Mouse (Mus musculus): ENCODE measurements around the gene Nlrp6. TPM values are rescaled to one million over a fixed set of nuclear protein-coding genes. Genes with fewer than 3 reads are reported as not detected.
A peak's percentile ranks its signal among the peaks of the same experiment; 100 is the strongest.

Nlrp6 gene
- total and polyA plus RNA-seq, 2 experiments from 2014 or later = 0.08 TPM; not detected in 1

DNA sequence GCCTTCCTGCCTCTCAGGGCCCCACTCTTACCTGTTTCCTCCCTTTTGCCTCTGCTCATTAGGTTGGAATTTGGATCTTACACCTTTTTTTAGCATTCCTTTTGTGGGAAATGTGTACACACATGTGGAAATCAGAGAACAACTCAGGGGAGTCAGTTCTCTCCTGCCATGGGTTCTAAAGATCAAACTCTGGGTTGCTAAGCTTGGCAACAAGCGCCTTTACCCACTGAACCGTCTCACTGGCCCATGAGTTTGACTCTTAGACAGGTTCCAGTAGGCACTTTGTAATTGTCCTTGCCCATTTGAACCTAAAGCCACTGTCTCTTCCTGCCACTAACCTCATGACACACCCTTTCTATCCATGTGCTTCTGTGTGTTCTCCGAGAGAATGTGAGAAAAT is 26.1 kb upstream of the Nlrp6 start:
- Histone ChIP-seq H3K27me3 (ENCODE audit: control insufficient read depth, insufficient read depth, low read length) (no peaks in the 10 kb centered on the region), H3K4me2 (ENCODE audit: low read depth, low read length) (no peak overlapping the region), H3K9ac (replicated peaks; ENCODE audit: low read depth, low read length) (no peak overlapping the region), H3K9me3 (replicated peaks; ENCODE audit: control insufficient read depth, low read length) (no peaks in the 10 kb centered on the region), H3K4me1 (ENCODE audit: control insufficient read depth, insufficient read depth) (0 out of 2 replicates have a peak, but pooled peaks cover 5% of the 10 kb centered on the region), H3K36me3 (replicated peaks; ENCODE audit: control insufficient read depth, insufficient read depth, low read length) (peaks cover 70% of the 10 kb centered on the region), H3K27ac (ENCODE audit: low read depth) (no peak overlapping the region), H3K4me3 (ENCODE audit: low read depth, low read length) (no peak overlapping the region)
- 90% methylated on average over 3 of the region's 3 CpGs for WGBS
- DNase-seq (ENCODE audit: low spot score) (no peak), ATAC-seq (ENCODE audit: insufficient read depth, low read depth) (no peak)
- TF ChIP-seq CTCF (IDR thresholded peaks at IDR 0.05; ENCODE audit: low read depth) (no peak), EP300 (IDR thresholded peaks at IDR 0.05; ENCODE audit: low read depth) (no peak)

DNA sequence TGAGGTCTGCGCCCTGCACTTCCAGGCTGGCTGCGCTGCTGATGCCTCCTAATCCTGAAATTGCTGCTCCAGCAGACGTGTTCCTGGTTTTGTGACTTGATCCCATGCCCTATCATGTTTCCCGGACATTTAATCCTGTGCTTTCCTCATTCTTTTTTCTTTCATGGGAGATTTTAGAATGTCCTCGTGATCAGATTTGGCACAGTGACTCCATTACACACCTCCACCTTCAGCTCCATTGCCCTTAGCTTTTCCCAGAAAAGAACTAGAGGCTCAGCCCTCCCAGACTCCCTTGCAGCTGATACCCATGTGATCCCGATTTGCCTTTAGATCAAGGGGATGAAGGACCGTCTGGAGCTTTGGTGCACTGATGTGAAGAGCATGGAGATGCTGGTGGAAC is 22.8 kb upstream of the Nlrp6 start:
- WGBS = 87% methylated on average over 7 of the region's 7 CpGs
- no peak overlapping the region for H3K27ac ChIP-seq (ENCODE audit: low read depth)
- peaks cover 51% of the 10 kb centered on the region for H3K36me3 ChIP-seq (replicated peaks; ENCODE audit: control insufficient read depth, insufficient read depth, low read length)
- ATAC-seq (ENCODE audit: insufficient read depth, low read depth) (no peak), DNase-seq (ENCODE audit: low spot score) (no peak)
- H3K27me3 ChIP-seq (ENCODE audit: control insufficient read depth, insufficient read depth, low read length) = no peaks in the 10 kb centered on the region
- no peak overlapping the region for H3K4me2 ChIP-seq (ENCODE audit: low read depth, low read length)
- H3K9ac ChIP-seq (replicated peaks; ENCODE audit: low read depth, low read length) = no peak overlapping the region
- TF ChIP-seq EP300 (IDR thresholded peaks at IDR 0.05; ENCODE audit: low read depth) (no peak), CTCF (IDR thresholded peaks at IDR 0.05; ENCODE audit: low read depth) (no peak)
- peaks cover 15% of the 10 kb centered on the region for H3K4me1 ChIP-seq (ENCODE audit: control insufficient read depth, insufficient read depth)
- H3K9me3 ChIP-seq (replicated peaks; ENCODE audit: control insufficient read depth, low read length) = no peaks in the 10 kb centered on the region
- H3K4me3 ChIP-seq (ENCODE audit: low read depth, low read length) = no peak overlapping the region

DNA sequence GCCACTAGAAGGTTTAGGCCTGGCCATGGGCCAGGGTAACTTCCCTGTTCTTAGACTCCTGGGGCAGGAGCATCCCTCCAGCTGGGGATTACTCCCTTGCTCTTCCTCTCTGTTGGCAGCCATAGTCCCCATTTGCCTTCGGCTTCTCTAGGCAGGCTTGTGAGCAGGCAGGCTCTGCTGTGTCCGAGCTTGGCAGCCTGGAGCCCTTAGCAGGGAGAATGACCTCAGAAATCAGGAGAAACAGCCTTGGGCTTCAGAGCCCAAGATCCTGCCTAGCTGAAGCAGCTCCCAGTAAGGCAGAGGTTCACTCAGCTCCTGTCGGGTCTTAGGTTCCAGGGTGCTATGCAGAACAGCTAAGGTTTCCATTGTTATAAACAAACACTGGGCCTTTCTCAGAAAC is 21.6 kb upstream of the Nlrp6 start:
- DNase-seq (ENCODE audit: low spot score) = no peak
- H3K4me3 ChIP-seq (ENCODE audit: low read depth, low read length) = peak overlapping the region; percentile 49
- H3K9me3 ChIP-seq (replicated peaks; ENCODE audit: control insufficient read depth, low read length) = no peaks in the 10 kb centered on the region
- 29% methylated on average over 3 of the region's 3 CpGs for WGBS
- H3K4me2 ChIP-seq (ENCODE audit: low read depth, low read length) = peak overlapping the region; percentile 64
- no peak for ATAC-seq (ENCODE audit: insufficient read depth, low read depth)
- no peaks in the 10 kb centered on the region for H3K27me3 ChIP-seq (ENCODE audit: control insufficient read depth, insufficient read depth, low read length)
- H3K27ac ChIP-seq (ENCODE audit: low read depth) = peak overlapping the region; percentile 96
- H3K9ac ChIP-seq (replicated peaks; ENCODE audit: low read depth, low read length) = peak overlapping the region; percentile 60; the same call in 1 of the 2 replicates
- no peak for TF ChIP-seq CTCF (IDR thresholded peaks at IDR 0.05; ENCODE audit: low read depth)
- no peak for TF ChIP-seq EP300 (IDR thresholded peaks at IDR 0.05; ENCODE audit: low read depth)
- H3K36me3 ChIP-seq (replicated peaks; ENCODE audit: control insufficient read depth, insufficient read depth, low read length) = peaks cover 43% of the 10 kb centered on the region
- H3K4me1 ChIP-seq (ENCODE audit: control insufficient read depth, insufficient read depth) = peaks cover 15% of the 10 kb centered on the region

DNA sequence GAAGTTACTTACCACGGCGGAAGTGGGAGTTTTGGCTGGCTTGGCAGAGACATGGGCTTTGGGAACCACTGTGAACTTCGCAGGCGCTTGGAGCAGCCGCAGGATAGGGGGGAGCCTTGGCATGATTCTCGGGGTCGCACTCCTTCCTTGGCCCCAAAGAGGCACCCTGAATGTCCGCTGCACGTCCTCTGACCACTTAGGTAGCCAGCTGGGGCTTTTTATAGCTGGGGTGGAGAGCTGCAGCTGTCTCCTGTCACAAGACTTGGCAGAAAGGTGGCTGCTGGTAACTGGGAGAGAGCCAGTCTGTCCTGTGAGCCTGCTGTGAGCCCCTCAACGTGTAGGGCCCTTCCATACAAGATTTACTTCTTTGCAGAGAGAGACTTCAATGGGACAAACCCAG is 20.5 kb upstream of the Nlrp6 start, which contains the start of gene Cox8b:
Gene Cox8b (minus strand): TSS at position 227 of the 400 bp plus-strand sequence.
- TF ChIP-seq EP300 (IDR thresholded peaks at IDR 0.05; ENCODE audit: low read depth) (no peak; the same call in 1 of the 2 replicates), CTCF (IDR thresholded peaks at IDR 0.05; ENCODE audit: low read depth) (no peak)
- H3K9me3 ChIP-seq (replicated peaks; ENCODE audit: control insufficient read depth, low read length) = no peaks in the 10 kb centered on the region
- DNase-seq (ENCODE audit: low spot score) (peak; percentile 87), ATAC-seq (ENCODE audit: insufficient read depth, low read depth) (peak; percentile 87)
- H3K27me3 ChIP-seq (ENCODE audit: control insufficient read depth, insufficient read depth, low read length) = no peaks in the 10 kb centered on the region
- H3K4me2 ChIP-seq (ENCODE audit: low read depth, low read length) = peak within 1 kb of the TSS; percentile 64
- peaks cover 15% of the 10 kb centered on the region for H3K4me1 ChIP-seq (ENCODE audit: control insufficient read depth, insufficient read depth)
- 33% methylated on average over 10 of the region's 10 CpGs for WGBS
- H3K36me3 ChIP-seq (replicated peaks; ENCODE audit: control insufficient read depth, insufficient read depth, low read length) = peaks cover 34% of the 10 kb centered on the region
- H3K4me3 ChIP-seq (ENCODE audit: low read depth, low read length) = peak within 1 kb of the TSS; percentile 49
- H3K27ac ChIP-seq (ENCODE audit: low read depth) = peak within 1 kb of the TSS; percentile 96
- peak within 1 kb of the TSS; percentile 60 for H3K9ac ChIP-seq (replicated peaks; ENCODE audit: low read depth, low read length)

DNA sequence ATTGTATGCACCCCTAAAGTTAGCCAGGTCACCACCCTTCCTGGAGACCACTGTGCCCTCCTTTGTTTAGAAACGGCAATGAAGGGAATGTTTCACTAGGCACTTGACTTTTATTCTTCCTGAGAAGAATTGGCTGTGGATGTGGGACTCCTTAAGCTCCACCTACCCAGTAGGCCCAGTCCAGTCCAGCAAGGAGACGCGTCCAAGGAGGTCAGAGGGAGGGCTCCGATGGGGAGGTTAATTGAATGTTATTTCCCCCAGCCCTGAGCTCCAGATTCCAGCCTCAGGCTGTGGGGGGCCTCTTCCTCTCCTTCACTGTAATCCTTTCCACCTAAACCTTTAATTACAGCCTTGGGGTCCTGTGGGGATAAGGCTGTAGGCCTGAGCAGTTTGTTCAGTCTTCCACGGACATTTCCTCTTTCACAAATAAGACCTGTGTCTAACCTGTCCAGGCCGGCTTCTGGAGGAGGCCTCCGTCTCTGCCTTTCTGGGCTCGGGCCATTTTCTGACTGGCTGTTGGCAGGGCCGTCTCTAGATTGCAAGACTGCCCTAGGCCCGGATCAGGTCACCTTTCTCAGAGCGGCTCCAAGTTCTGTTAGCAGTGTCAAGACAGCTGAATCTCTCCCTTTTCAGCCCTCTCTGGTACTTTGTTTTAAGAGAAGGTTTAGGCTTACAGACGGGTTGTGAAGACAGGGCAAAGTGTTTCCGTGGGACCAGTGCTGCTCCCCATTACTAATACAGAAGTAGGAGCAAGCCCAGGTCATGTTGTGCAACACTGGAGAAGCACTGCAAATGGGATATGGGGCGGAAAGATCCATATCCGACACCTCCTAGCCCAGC is 18.4 kb upstream of the Nlrp6 start:
- 81% methylated on average over 15 of the region's 15 CpGs for WGBS
- H3K27ac ChIP-seq (ENCODE audit: low read depth) = no peak overlapping the region
- H3K9me3 ChIP-seq (replicated peaks; ENCODE audit: control insufficient read depth, low read length) = no peaks in the 10 kb centered on the region

More for the DNA sequence above, 18.4 kb upstream of the Nlrp6 start:
- ATAC-seq (ENCODE audit: insufficient read depth, low read depth) (no peak), DNase-seq (ENCODE audit: low spot score) (no peak)
- H3K36me3 ChIP-seq (replicated peaks; ENCODE audit: control insufficient read depth, insufficient read depth, low read length) = peaks cover 23% of the 10 kb centered on the region
- peaks cover 15% of the 10 kb centered on the region for H3K4me1 ChIP-seq (ENCODE audit: control insufficient read depth, insufficient read depth)
- no peak overlapping the region for H3K4me2 ChIP-seq (ENCODE audit: low read depth, low read length)
- TF ChIP-seq CTCF (IDR thresholded peaks at IDR 0.05; ENCODE audit: low read depth) = no peak
- TF ChIP-seq EP300 (IDR thresholded peaks at IDR 0.05; ENCODE audit: low read depth) = no peak
- no peaks in the 10 kb centered on the region for H3K27me3 ChIP-seq (ENCODE audit: control insufficient read depth, insufficient read depth, low read length)
- H3K4me3 ChIP-seq (ENCODE audit: low read depth, low read length) = no peak overlapping the region
- H3K9ac ChIP-seq (replicated peaks; ENCODE audit: low read depth, low read length) = no peak overlapping the region
